Mouse (Mus musculus): ENCODE results near the gene E430018J23Rik. TPM values are rescaled to one million over a fixed set of nuclear protein-coding genes. Genes with fewer than 3 reads are reported as not detected.

Gene E430018J23Rik
- total and polyA plus RNA-seq, 3 experiments: 2.1 to 2.5 TPM; not detected in 1

- H3K27me3 ChIP-seq (ENCODE audit: control insufficient read depth in 1 of 2, insufficient read depth in 2 of 2, low read length in 2 of 2): no peaks in the 10 kb centered on the region
- no peak for DNase-seq (ENCODE audit: low read depth, low spot score)
- H3K9me3 ChIP-seq (replicated peaks; ENCODE audit: insufficient read depth, low read length): no peaks in the 10 kb centered on the region
- peaks cover 2% of the 10 kb centered on the region; the same call in 1 of the 2 replicates for H3K79me2 ChIP-seq (ENCODE audit: control insufficient read depth, insufficient read depth, low read length, poor library complexity)
- peak overlapping the region; percentile 82 for H3K27ac ChIP-seq (ENCODE audit: control insufficient read depth, low read depth, low read length)
- 0 out of 4 replicates have a peak overlapping the region, but pooled peaks of 1 of the 2 experiments have one; percentile 3 for H3K4me3 ChIP-seq (ENCODE audit: control insufficient read depth in 1 of 2, insufficient read depth in 1 of 2, low read depth in 2 of 2, low read length in 2 of 2)
- peaks cover 0 to 25% of the 10 kb centered on the region in 2 experiments; a peak in 2 of 4 replicates for H3K36me3 ChIP-seq (ENCODE audit: control insufficient read depth in 1 of 2, insufficient read depth in 2 of 2, low read length in 2 of 2)
- peaks cover 14 to 27% of the 10 kb centered on the region in 2 experiments for H3K4me1 ChIP-seq (ENCODE audit: control insufficient read depth in 1 of 2, insufficient read depth in 2 of 2, low read length in 2 of 2)
- H3K9ac ChIP-seq (ENCODE audit: control insufficient read depth, low read depth, low read length, poor library complexity, severe bottlenecking): no peak overlapping the region
- peak; percentile 73 for TF ChIP-seq SIN3A (IDR thresholded peaks at IDR 0.05; ENCODE audit: low read length)
- 0 out of 2 replicates have a peak, but pooled peaks have one; percentile 22 for TF ChIP-seq MAZ (IDR thresholded peaks at IDR 0.05; ENCODE audit: low read depth, low read length)
- no peak for TF ChIP-seq UBTF (IDR thresholded peaks at IDR 0.05; ENCODE audit: borderline replicate concordance, insufficient read depth, low read depth, low read length)
- no peak for TF ChIP-seq ZNF384 (IDR thresholded peaks at IDR 0.05; ENCODE audit: low read depth, low read length)
- TF ChIP-seq ETS1 (IDR thresholded peaks at IDR 0.05; ENCODE audit: low read depth, low read length): peak; percentile 80
- no peak for TF ChIP-seq ZKSCAN1 (IDR thresholded peaks at IDR 0.05; ENCODE audit: low read depth, low read length)
- no peak for TF ChIP-seq KAT2A (conservative IDR thresholded peaks at IDR 0.05; ENCODE audit: low read depth, low read length)
- TF ChIP-seq TCF12 (IDR thresholded peaks at IDR 0.05; ENCODE audit: low read depth, low read length): peak; percentile 75
- no peak for TF ChIP-seq POLR2AphosphoS5 (IDR thresholded peaks at IDR 0.05; ENCODE audit: borderline replicate concordance, low read depth, low read length)
- TF ChIP-seq USF1 (IDR thresholded peaks at IDR 0.05; ENCODE audit: low read depth, low read length): no peak
- TF ChIP-seq MXI1 (IDR thresholded peaks at IDR 0.05; ENCODE audit: low read depth, low read length): peak; percentile 25; the same call in 1 of the 2 replicates
- TF ChIP-seq HCFC1 (IDR thresholded peaks at IDR 0.05; ENCODE audit: low read depth, low read length): peak; percentile 52; the same call in 1 of the 2 replicates
- no peak for TF ChIP-seq TBP (IDR thresholded peaks at IDR 0.05; ENCODE audit: low read depth, low read length)
- no peak for TF ChIP-seq ELF1 (IDR thresholded peaks at IDR 0.05; ENCODE audit: low read depth, low read length)
- peak; percentile 23; the same call in 1 of the 2 replicates for TF ChIP-seq TAL1 (IDR thresholded peaks at IDR 0.05; ENCODE audit: low read length)
- TF ChIP-seq MYC (IDR thresholded peaks at IDR 0.05; ENCODE audit: low read depth, low read length): peak; percentile 78; the same call in 1 of the 2 replicates
- peak; percentile 17; the same call in 1 of the 2 replicates for TF ChIP-seq ZC3H11A (IDR thresholded peaks at IDR 0.05; ENCODE audit: low read depth, low read length)
- no peak for TF ChIP-seq E2F4 (IDR thresholded peaks at IDR 0.05; ENCODE audit: borderline replicate concordance, low read depth, low read length)
- TF ChIP-seq ZMIZ1 (IDR thresholded peaks at IDR 0.05; ENCODE audit: low read depth, low read length): no peak
- TF ChIP-seq JUND (IDR thresholded peaks at IDR 0.05; ENCODE audit: low read depth, low read length): no peak
- TF ChIP-seq EP300 (IDR thresholded peaks at IDR 0.05; ENCODE audit: low read depth in 1 of 2, low read length in 2 of 2): peak; percentile 82 to 98
- TF ChIP-seq MAFK (IDR thresholded peaks at IDR 0.05; ENCODE audit: borderline replicate concordance, low read depth, low read length): no peak
- TF ChIP-seq POLR2A (IDR thresholded peaks at IDR 0.05; ENCODE audit: control insufficient read depth in 1 of 2, insufficient read depth in 1 of 2, low read depth in 1 of 2, low read length in 2 of 2, poor library complexity in 1 of 2): no peak
- TF ChIP-seq USF2 (IDR thresholded peaks at IDR 0.05; ENCODE audit: borderline replicate concordance in 1 of 2, insufficient read depth in 1 of 2, low read depth in 1 of 2, low read length in 2 of 2): no peak
- TF ChIP-seq GATA1 (IDR thresholded peaks at IDR 0.05; ENCODE audit: low read depth, low read length): peak; percentile 97
- TF ChIP-seq SMC3 (IDR thresholded peaks at IDR 0.05; ENCODE audit: low read depth, low read length): no peak
- peak; percentile 88 for TF ChIP-seq RCOR1 (IDR thresholded peaks at IDR 0.05; ENCODE audit: low read depth, low read length)
- no peak for TF ChIP-seq GABPA (IDR thresholded peaks at IDR 0.05; ENCODE audit: low read depth, low read length)
- no peak for TF ChIP-seq MYB (IDR thresholded peaks at IDR 0.05; ENCODE audit: low read depth, low read length)
- TF ChIP-seq MEF2A (IDR thresholded peaks at IDR 0.05; ENCODE audit: extremely low read depth, insufficient replicate concordance, low read depth, low read length, poor library complexity, severe bottlenecking): no peak
- TF ChIP-seq POLR2AphosphoS2 (IDR thresholded peaks at IDR 0.05; ENCODE audit: low read length): no peak
- no peak for TF ChIP-seq BHLHE40 (IDR thresholded peaks at IDR 0.05; ENCODE audit: borderline replicate concordance, low read depth, low read length)
- no peak for TF ChIP-seq CHD1 (IDR thresholded peaks at IDR 0.05; ENCODE audit: low read depth, low read length)
- no peak for TF ChIP-seq NRF1 (IDR thresholded peaks at IDR 0.05; ENCODE audit: insufficient read depth, low read depth, low read length, poor library complexity, severe bottlenecking)
- 0 out of 2 replicates have a peak, but pooled peaks have one; percentile 36 for TF ChIP-seq MAX (IDR thresholded peaks at IDR 0.05; ENCODE audit: low read length)
- no peak for TF ChIP-seq CTCF (IDR thresholded peaks at IDR 0.05 in 2 of 3, conservative IDR thresholded peaks at IDR 0.05 in 1 of 3; ENCODE audit: control insufficient read depth in 1 of 3, insufficient read depth in 1 of 3, low read depth in 2 of 3, low read length in 3 of 3, poor library complexity in 1 of 3, severe bottlenecking in 1 of 3)
Measured at GRCm38 (mm10) chr7:127378310-127378921, 15.0 kb downstream of the E430018J23Rik start.
